Mouse (Mus musculus): ENCODE measurements around the gene Sycp1. TPM values are rescaled to one million over a fixed set of nuclear protein-coding genes. Genes with fewer than 3 reads are reported as not detected.

Gene Sycp1
- total RNA-seq, 2 experiments from 2014 or later, result 0.14 TPM; not detected in 1

Other genes with a start within 250 kb of the Sycp1 start
- gene Tspan2, start 201.6 kb downstream of the Sycp1 start, total RNA-seq (2021), result 10 to 100 TPM; 14.9 to 19.6 TPM
- not detected for gene Tshb, start 153.4 kb downstream of the Sycp1 start, total RNA-seq (2021)
- not detected for gene Nr1h5, start 28.0 kb upstream of the Sycp1 start, total RNA-seq (2021)
- gene Sike1, start 59.6 kb upstream of the Sycp1 start, total RNA-seq (2021), result 10 to 100 TPM; 82.6 to 88.0 TPM
- 100 to 1,000 TPM; 466 to 483 TPM for gene Csde1, start 84.3 kb upstream of the Sycp1 start, total RNA-seq (2021)
- 10 to 100 TPM; 94.1 to 96.3 TPM for gene Nras, start 122.2 kb upstream of the Sycp1 start, total RNA-seq (2021)
- 100 to 1,000 TPM; 548 to 639 TPM for gene Ampd1, start 137.9 kb upstream of the Sycp1 start, total RNA-seq (2021)
- 1 to 10 TPM; 5.9 to 8.6 TPM for gene Dennd2c, start 166.5 kb upstream of the Sycp1 start, total RNA-seq (2021)
- gene Bcas2, start 235.6 kb upstream of the Sycp1 start, total RNA-seq (2021), result 10 to 100 TPM; 53.5 to 55.6 TPM

Data from gastrocnemius, postnatal 10 days (tissue).